Mouse (Mus musculus) frontal cortex, adult 2 months (tissue): ENCODE measurements at regions not wholly inside any gene's neighbourhood (a gene's known extent, or its start where the extent isn't known, plus 50 kb on each side); places are given as distances from the start of the nearest gene placed in this dataset.
"Not testable (repeated sequence)": the region's sequence is repeated elsewhere in the genome, so short reads cannot be mapped to it uniquely, and the experiment has no call there.

Source experiments
- DNase-seq, 2 experiments: peaks; one replicate each; pipeline ENCODE4 v3.0.0; 2022; ENCODE audit warnings: low spot score in 1 of 2; ENCODE audit errors: extremely low spot score in 1 of 2

GRCm38 (mm10) chr2:92664939-92665338 lies 65.4 kb downstream of the Chst1 start:
- no peak for DNase-seq

- no peak for DNase-seq
Measured at GRCm38 (mm10) chr2:92667192-92667591, 67.7 kb downstream of the Chst1 start.

GRCm38 (mm10) chr2:92667756-92668155 lies 68.2 kb downstream of the Chst1 start:
- no peak for DNase-seq

GRCm38 (mm10) chr2:92669431-92670081 lies 70.0 kb downstream of the Chst1 start:
- not testable (repeated sequence) for DNase-seq

GRCm38 (mm10) chr2:92671586-92671985 lies 72.1 kb downstream of the Chst1 start:
- no peak for DNase-seq

GRCm38 (mm10) chr2:92672106-92672505 lies 72.6 kb downstream of the Chst1 start:
- peak; percentile 70 to 80 for DNase-seq

- no peak for DNase-seq
Measured at GRCm38 (mm10) chr2:92673064-92673813, 73.7 kb downstream of the Chst1 start.

GRCm38 (mm10) chr2:92673931-92674330 lies 74.4 kb downstream of the Chst1 start:
- no peak for DNase-seq

- peak; percentile 89 to 91 for DNase-seq
Measured at GRCm38 (mm10) chr2:92675247-92675646, 75.7 kb downstream of the Chst1 start.

GRCm38 (mm10) chr2:92678276-92678930 lies 78.9 kb downstream of the Chst1 start:
- DNase-seq = no peak

- DNase-seq = no peak
Measured at GRCm38 (mm10) chr2:92678999-92679704, 79.6 kb downstream of the Chst1 start.

- DNase-seq = no peak
Measured at GRCm38 (mm10) chr2:92682256-92682655, 82.7 kb downstream of the Chst1 start.

- DNase-seq = no peak
Measured at GRCm38 (mm10) chr2:92687702-92688101, 88.2 kb downstream of the Chst1 start.

GRCm38 (mm10) chr2:92689203-92689602 lies 89.7 kb downstream of the Chst1 start:
- DNase-seq = peak in 1 of 2 experiments; percentile 80

GRCm38 (mm10) chr2:92690304-92690703 lies 90.8 kb downstream of the Chst1 start:
- DNase-seq = no peak

- no peak for DNase-seq
Measured at GRCm38 (mm10) chr2:92691438-92691837, 91.9 kb downstream of the Chst1 start.

- DNase-seq = peak in 1 of 2 experiments; percentile 70
Measured at GRCm38 (mm10) chr2:92692623-92693022, 93.1 kb downstream of the Chst1 start.

GRCm38 (mm10) chr2:92693024-92693423 lies 93.5 kb downstream of the Chst1 start:
- DNase-seq = no peak

- no peak for DNase-seq
Measured at GRCm38 (mm10) chr2:92694797-92695196, 95.3 kb downstream of the Chst1 start.

GRCm38 (mm10) chr2:92695869-92696268 lies 96.4 kb downstream of the Chst1 start:
- no peak for DNase-seq

GRCm38 (mm10) chr2:92697721-92698120 lies 98.2 kb downstream of the Chst1 start:
- DNase-seq = no peak
